Mouse (Mus musculus) frontal cortex, adult 2 months (tissue): ENCODE measurements around the gene Ubald1. TPM values are rescaled to one million over a fixed set of nuclear protein-coding genes. Genes with fewer than 3 reads are reported as not detected.

ENCODE experiments used
- DNase-seq, 2 experiments: peaks; one replicate each; pipeline ENCODE4 v3.0.0; 2022; ENCODE audit warnings: low spot score in 1 of 2; ENCODE audit errors: extremely low spot score in 1 of 2
- polyA plus RNA-seq: library from polyadenylated mRNA; depleted of rRNA; stranded (reverse); fragments of >200 nt; gene quantifications from 2 replicates; pipeline ENCODE4 v1.2.3, GENCODE M21; 2012

Gene Ubald1
- polyA plus RNA-seq, 1 experiment: 51.3 TPM

- DNase-seq: no peak
Observed at GRCm38 (mm10) chr16:4901167-4901566, 21.1 kb upstream of the Ubald1 start.

- DNase-seq: no peak
Observed at GRCm38 (mm10) chr16:4899711-4900110, 19.6 kb upstream of the Ubald1 start.

GRCm38 (mm10) chr16:4898881-4899280 is 18.8 kb upstream of the Ubald1 start:
- no peak for DNase-seq

GRCm38 (mm10) chr16:4897146-4897730 is 17.1 kb upstream of the Ubald1 start:
- DNase-seq: no peak

GRCm38 (mm10) chr16:4896249-4897027 is 16.3 kb upstream of the Ubald1 start:
- DNase-seq: no peak

GRCm38 (mm10) chr16:4894201-4894908 is 14.2 kb upstream of the Ubald1 start:
- DNase-seq: no peak

GRCm38 (mm10) chr16:4892171-4892570 is 12.1 kb upstream of the Ubald1 start:
- DNase-seq: no peak

GRCm38 (mm10) chr16:4890201-4890709 is 10.1 kb upstream of the Ubald1 start:
- no peak for DNase-seq

- no peak for DNase-seq
Observed at GRCm38 (mm10) chr16:4886690-4887020, 6.5 kb upstream of the Ubald1 start.

- peak in 1 of 2 experiments; percentile 86 for DNase-seq
Observed at GRCm38 (mm10) chr16:4885760-4886689, 5.9 kb upstream of the Ubald1 start, which contains the start of gene Mgrn1. TSS of gene Mgrn1 (plus strand) at chr16:4886249.

GRCm38 (mm10) chr16:4884930-4885329 is 4.8 kb upstream of the Ubald1 start:
- no peak for DNase-seq

GRCm38 (mm10) chr16:4881400-4882351 is 1.6 kb upstream of the Ubald1 start:
- DNase-seq: peak in 1 of 2 experiments; percentile 46

GRCm38 (mm10) chr16:4879708-4880124 is 399 bp downstream of the Ubald1 start:
- peak; percentile 82 to 93 for DNase-seq

- peak in 1 of 2 experiments; percentile 57 for DNase-seq
Observed at GRCm38 (mm10) chr16:4879101-4879707, 911 bp downstream of the Ubald1 start.

GRCm38 (mm10) chr16:4878192-4878885 is 1.8 kb downstream of the Ubald1 start:
- no peak for DNase-seq

- DNase-seq: no peak
Observed at GRCm38 (mm10) chr16:4877701-4878100, 2.4 kb downstream of the Ubald1 start.

GRCm38 (mm10) chr16:4877195-4877594 is 2.9 kb downstream of the Ubald1 start:
- DNase-seq: no peak

GRCm38 (mm10) chr16:4876033-4876680 is 4.0 kb downstream of the Ubald1 start:
- peak in 1 of 2 experiments; percentile 60 for DNase-seq
